Mouse (Mus musculus) hindbrain, postnatal 0 days (tissue): Measurements from ENCODE around the gene She. TPM values are rescaled to one million over a fixed set of nuclear protein-coding genes. Genes with fewer than 3 reads are reported as not detected.

Source experiments
- ATAC-seq: fragments of 200-750 bp; cut with Nextera tagmentation; 2 replicates; pipeline ENCODE4 v1.8.0; 2017; ENCODE audit warnings: mild to moderate bottlenecking, moderate TSS enrichment, moderate library complexity
- DNase-seq: peaks from one replicate; pipeline ENCODE4 v3.0.0-alpha.2; 2015; ENCODE audit warnings: low spot score
- H3K27ac ChIP-seq: fragments of 300-500 bp; sonication (generic); 2 replicates; pipeline ENCODE4 v1.5.1; 2014; ENCODE audit warnings: mild to moderate bottlenecking
- H3K27me3 ChIP-seq: fragments of 300-500 bp; sonication (generic); 2 replicates; pipeline ENCODE4 v1.6.1; 2014; ENCODE audit warnings: low read length, mixed read lengths; ENCODE audit not compliant: insufficient read depth
- H3K36me3 ChIP-seq: fragments of 300-500 bp; sonication (generic); 2 replicates; pipeline ENCODE4 v1.6.1; 2014; ENCODE audit warnings: low read length, mixed read lengths; ENCODE audit not compliant: insufficient read depth
- H3K4me1 ChIP-seq: fragments of 300-500 bp; sonication (generic); 2 replicates; pipeline ENCODE4 v1.6.1; 2014; ENCODE audit warnings: antibody characterized with exemption, low read length, mixed read lengths; ENCODE audit not compliant: insufficient read depth
- H3K4me2 ChIP-seq: fragments of 300-500 bp; sonication (generic); 2 replicates; pipeline ENCODE4 v1.6.1; 2014; ENCODE audit warnings: low read depth, mild to moderate bottlenecking, low read length, moderate library complexity, mixed read lengths
- H3K4me3 ChIP-seq: fragments of 300-500 bp; sonication (generic); 2 replicates; pipeline ENCODE4 v1.5.1; 2014; ENCODE audit warnings: low read length
- H3K9ac ChIP-seq: fragments of 300-500 bp; sonication (generic); replicated peaks from 2 replicates; pipeline ENCODE4 v1.6.1; 2014; ENCODE audit warnings: mild to moderate bottlenecking, low read length, moderate library complexity, mixed read lengths
- H3K9me3 ChIP-seq: fragments of 300-500 bp; sonication (generic); 2 replicates; pipeline ENCODE4 v1.6.1; 2016; ENCODE audit warnings: low read length, mixed read lengths
- CTCF ChIP-seq: IDR thresholded peaks from 2 replicates; pipeline ENCODE4 v1.5.1; 2016; ENCODE audit warnings: antibody characterized with exemption, control low read depth, low read depth
- WGBS: fragments of 180-500 bp; shearing (Covaris S2); extraction: QIAGEN DNeasy Blood & Tissue Kit; methylation state at CpG from one replicate; pipeline ENCODE4 v1.1.7; 2014; 5-methylcytosine and 5-hydroxymethylcytosine counted together
- polyA plus RNA-seq: library from polyadenylated mRNA; unstranded; fragments of >200 nt; fragmentation: Nextera tagmentation; extraction: Ambion mirVana; gene quantifications from 2 replicates; pipeline ENCODE4 v1.2.1, GENCODE M21; 2015
- total RNA-seq: library from RNA; depleted of rRNA; stranded (reverse); fragments of >200 nt; gene quantifications from 2 replicates; pipeline ENCODE4 v1.2.3, GENCODE M21; 2014

Gene She
- total and polyA plus RNA-seq, 2 experiments from 2014 or later, result 1.1 to 1.9 TPM

GRCm38 (mm10) chr3:89814051-89814450 is 17.1 kb upstream of the She start:
- H3K4me3 ChIP-seq, result no peak overlapping the region
- 81% methylated on average over 7 of the region's 7 CpGs for WGBS
- H3K36me3 ChIP-seq, result no peaks in the 10 kb centered on the region
- DNase-seq, result no peak
- H3K4me1 ChIP-seq, result no peaks in the 10 kb centered on the region
- H3K27me3 ChIP-seq, result no peaks in the 10 kb centered on the region
- H3K27ac ChIP-seq, result no peak overlapping the region
- no peak for ATAC-seq
- no peaks in the 10 kb centered on the region for H3K9me3 ChIP-seq
- H3K9ac ChIP-seq, result no peak overlapping the region
- no peak overlapping the region for H3K4me2 ChIP-seq
- TF ChIP-seq CTCF, result no peak

DNA sequence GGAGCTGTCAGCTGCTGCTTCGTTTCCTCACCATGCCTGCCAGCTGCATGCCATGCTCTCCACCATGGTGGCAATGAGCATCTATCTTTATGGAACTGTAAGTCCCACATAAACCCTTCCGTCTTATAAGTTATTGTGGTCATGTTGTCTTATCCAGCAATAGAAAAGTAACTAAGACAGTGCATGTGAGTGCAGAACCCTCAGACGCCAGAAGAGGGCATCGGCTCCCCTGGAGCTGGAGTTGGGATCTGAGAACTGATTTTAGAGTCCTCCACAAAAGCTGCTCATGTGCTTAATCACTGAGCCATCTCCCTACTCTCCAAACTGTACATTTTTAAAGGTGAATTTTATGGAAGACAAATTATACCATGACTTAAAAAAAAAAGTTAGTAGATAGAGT is 14.1 kb upstream of the She start:
- no peaks in the 10 kb centered on the region for H3K27me3 ChIP-seq
- no peak overlapping the region for H3K4me3 ChIP-seq
- TF ChIP-seq CTCF, result peak; percentile 48
- WGBS, result 62% methylated on average over 4 of the region's 4 CpGs
- ATAC-seq (no peak), DNase-seq (peak; percentile 8)
- no peaks in the 10 kb centered on the region for H3K36me3 ChIP-seq
- no peak overlapping the region for H3K4me2 ChIP-seq
- no peak overlapping the region for H3K27ac ChIP-seq
- no peak overlapping the region for H3K9ac ChIP-seq
- no peaks in the 10 kb centered on the region for H3K4me1 ChIP-seq
- no peaks in the 10 kb centered on the region for H3K9me3 ChIP-seq

- Histone ChIP-seq H3K27me3 (no peaks in the 10 kb centered on the region), H3K36me3 (no peaks in the 10 kb centered on the region), H3K9me3 (no peaks in the 10 kb centered on the region), H3K4me2 (no peak overlapping the region), H3K4me3 (no peak overlapping the region), H3K9ac (no peak overlapping the region), H3K4me1 (no peaks in the 10 kb centered on the region), H3K27ac (no peak overlapping the region)
- no peak for TF ChIP-seq CTCF
- no peak for ATAC-seq
- WGBS, result 72% methylated on average over 3 of the region's 3 CpGs
- DNase-seq, result no peak
Measured at GRCm38 (mm10) chr3:89818605-89819004, 12.6 kb upstream of the She start.

- no peak for ATAC-seq
- H3K27ac ChIP-seq, result no peak overlapping the region
- H3K36me3 ChIP-seq, result no peaks in the 10 kb centered on the region
- H3K9ac ChIP-seq, result no peak overlapping the region
- DNase-seq, result no peak
- no peak overlapping the region for H3K4me2 ChIP-seq
- no peak overlapping the region for H3K4me3 ChIP-seq
- no peaks in the 10 kb centered on the region for H3K9me3 ChIP-seq
- TF ChIP-seq CTCF, result no peak
- no peaks in the 10 kb centered on the region for H3K27me3 ChIP-seq
- H3K4me1 ChIP-seq, result no peaks in the 10 kb centered on the region
- 72% methylated on average over 7 of the region's 7 CpGs for WGBS
Measured at GRCm38 (mm10) chr3:89819897-89820296, 11.3 kb upstream of the She start.

DNA sequence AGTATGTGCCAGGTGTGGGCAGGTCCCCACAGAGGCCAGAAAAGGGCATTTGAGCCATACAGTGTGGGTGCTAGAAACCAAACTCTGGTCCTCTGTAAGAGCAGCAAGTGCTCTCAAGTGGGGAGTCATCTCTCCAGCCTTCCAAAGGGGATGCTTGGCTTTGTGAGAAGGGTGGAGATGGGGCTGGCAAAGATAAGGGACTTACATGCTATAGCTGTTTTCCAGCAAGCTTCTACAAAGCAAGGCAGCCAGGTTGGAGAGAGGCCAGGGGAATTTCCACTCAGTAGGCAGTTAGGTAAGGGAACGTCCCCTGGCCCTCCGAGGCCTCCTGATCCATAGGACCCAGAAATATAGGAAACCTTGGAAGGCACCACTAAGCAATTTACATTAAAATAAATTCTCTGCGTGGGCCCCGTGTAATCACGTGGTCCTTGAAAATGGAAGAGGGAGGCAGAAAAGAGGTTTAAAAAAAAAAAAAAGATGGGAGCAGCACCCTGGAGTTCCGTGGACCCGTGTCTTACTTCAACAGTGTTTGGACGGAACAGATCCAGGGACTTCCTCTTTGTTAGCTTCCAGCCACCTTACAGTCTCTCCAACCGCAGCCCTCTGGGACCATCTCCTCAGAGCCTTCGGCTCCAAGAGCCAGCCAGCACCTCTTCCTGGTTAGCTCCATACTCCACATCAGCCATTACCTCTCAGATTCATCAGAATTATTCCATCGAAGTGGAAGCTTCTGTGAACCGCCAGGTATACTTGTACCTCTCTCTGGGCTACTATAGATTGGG is 10.7 kb upstream of the She start:
- Histone ChIP-seq H3K9ac (no peak overlapping the region), H3K4me1 (no peaks in the 10 kb centered on the region), H3K27ac (no peak overlapping the region), H3K27me3 (no peaks in the 10 kb centered on the region), H3K9me3 (no peaks in the 10 kb centered on the region), H3K36me3 (no peaks in the 10 kb centered on the region), H3K4me2 (no peak overlapping the region), H3K4me3 (no peak overlapping the region)
- no peak for DNase-seq
- no peak for ATAC-seq
- WGBS, result 86% methylated on average over 12 of the region's 12 CpGs
- TF ChIP-seq CTCF, result no peak

DNA sequence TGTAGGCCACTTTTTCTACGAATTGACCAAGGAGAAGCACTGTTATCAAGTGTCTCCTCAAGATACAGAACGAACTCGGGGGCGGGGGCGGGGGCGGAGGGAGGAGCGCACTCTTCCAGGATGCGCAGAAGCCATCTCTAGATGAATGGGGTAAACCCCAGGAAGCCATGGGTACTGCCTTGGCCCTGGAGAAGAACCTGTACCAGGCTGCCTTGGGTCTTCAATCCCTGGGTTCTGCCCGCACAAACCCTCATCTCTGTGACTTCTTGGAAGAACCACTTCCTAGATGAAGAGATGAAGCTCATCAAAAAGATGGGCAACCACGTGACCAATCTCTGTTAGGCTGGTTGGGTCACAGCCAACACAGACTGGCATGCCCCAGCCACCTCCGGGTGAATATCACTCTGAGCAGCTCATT is 10.1 kb upstream of the She start:
- no peaks in the 10 kb centered on the region for H3K27me3 ChIP-seq
- H3K4me3 ChIP-seq, result no peak overlapping the region
- 84% methylated on average over 11 of the region's 11 CpGs for WGBS
- H3K4me2 ChIP-seq, result no peak overlapping the region
- H3K9ac ChIP-seq, result no peak overlapping the region
- TF ChIP-seq CTCF, result no peak
- ATAC-seq (no peak), DNase-seq (no peak)
- no peaks in the 10 kb centered on the region for H3K4me1 ChIP-seq
- no peaks in the 10 kb centered on the region for H3K9me3 ChIP-seq
- H3K27ac ChIP-seq, result no peak overlapping the region
- H3K36me3 ChIP-seq, result no peaks in the 10 kb centered on the region

GRCm38 (mm10) chr3:89821548-89822480 is 9.4 kb upstream of the She start:
- Histone ChIP-seq H3K4me2 (no peak overlapping the region), H3K9ac (no peak overlapping the region), H3K27ac (no peak overlapping the region), H3K4me3 (no peak overlapping the region), H3K4me1 (no peaks in the 10 kb centered on the region), H3K36me3 (no peaks in the 10 kb centered on the region), H3K9me3 (no peaks in the 10 kb centered on the region), H3K27me3 (no peaks in the 10 kb centered on the region)
- TF ChIP-seq CTCF, result no peak
- ATAC-seq (no peak), DNase-seq (no peak)
- 71% methylated on average over 10 of the region's 10 CpGs for WGBS
